Mouse (Mus musculus): ENCODE data around the gene Olfr904. TPM values are rescaled to one million over a fixed set of nuclear protein-coding genes. Genes with fewer than 3 reads are reported as not detected.

Olfr904 gene
- polyA plus RNA-seq (2012; fragmentation: generic; extraction: Trizol): not detected

DNA sequence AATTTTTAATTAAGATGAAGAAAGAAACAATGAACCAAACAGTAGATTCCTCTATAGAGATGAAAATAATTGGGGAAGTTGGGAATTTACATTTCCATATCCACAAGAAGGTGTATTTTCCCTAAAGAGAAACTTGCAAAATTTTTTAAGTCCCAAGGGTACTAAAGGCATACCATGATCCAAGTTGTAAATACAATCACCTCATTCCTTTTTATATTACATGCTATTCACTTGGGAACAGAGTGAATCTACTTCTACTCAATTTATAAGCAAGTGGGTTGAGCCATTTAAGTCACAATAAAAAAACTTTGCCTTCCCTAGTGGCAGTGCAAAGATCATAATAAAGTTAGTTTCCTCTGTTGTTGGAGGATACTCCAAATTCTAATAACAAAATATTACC lies at the start of gene Olfr904:
Gene Olfr904 (plus strand): TSS at position 301 of the 400 bp plus-strand sequence.

DNA sequence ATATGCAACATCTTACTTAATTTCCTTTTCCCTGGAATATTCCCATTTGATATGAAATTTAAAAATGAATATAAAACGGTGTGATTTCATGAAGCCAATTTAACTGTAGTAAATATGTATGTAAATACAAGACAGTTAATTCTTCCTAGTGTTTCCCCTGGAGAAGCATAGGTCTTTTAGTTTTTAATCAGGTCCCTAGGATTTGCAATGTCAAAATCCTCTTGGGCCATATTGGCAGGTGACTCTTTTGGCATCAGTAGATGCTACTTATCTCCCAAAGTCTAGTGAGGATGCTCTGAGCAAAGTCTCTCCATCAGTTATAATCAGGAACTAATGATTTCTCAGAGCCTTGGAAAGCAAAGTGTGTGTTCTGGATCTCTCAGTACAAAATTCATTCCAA lies 33.8 kb upstream of the Olfr904 start, which contains the start of gene Olfr901:
Gene Olfr901 (plus strand): TSS at position 301 of the 400 bp plus-strand sequence.

DNA sequence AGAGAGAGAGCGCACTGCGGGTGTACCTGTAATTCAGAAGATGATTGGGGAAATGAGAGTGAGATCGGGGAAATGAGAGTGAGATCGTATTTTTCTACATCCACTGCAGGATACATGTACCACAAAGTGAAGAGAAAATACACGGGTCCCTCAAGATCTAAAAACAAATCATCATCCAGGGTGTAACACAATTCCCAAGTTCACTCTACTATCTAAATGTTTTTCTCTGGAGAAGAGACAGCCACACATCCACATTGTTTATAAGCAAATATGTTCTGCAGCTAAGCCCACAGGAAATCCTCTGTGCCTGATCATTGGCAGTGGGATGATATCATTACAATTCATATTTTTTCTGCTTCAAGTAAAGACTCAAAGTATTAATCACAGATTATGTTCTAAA lies 15.6 kb upstream of the Olfr904 start, which contains the start of gene Olfr902:
Gene Olfr902 (plus strand): TSS at position 301 of the 400 bp plus-strand sequence.

DNA sequence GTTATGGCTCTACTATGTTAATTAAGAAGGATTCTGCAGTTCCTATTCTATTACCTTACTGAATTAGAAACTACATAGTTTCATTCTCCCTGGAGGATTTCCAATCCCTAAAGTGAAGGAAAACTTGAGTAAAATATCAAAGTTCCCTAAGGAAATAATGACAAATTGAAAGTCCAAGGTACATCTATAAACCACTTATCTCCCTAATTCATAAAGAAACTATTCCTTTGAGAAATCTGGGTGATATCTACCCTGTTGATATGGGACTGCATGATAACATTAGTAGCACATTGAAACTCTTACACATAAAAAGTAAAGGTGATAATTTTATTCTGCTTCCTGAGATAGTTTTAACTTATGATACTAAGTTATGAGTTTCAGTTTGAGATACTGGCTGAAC lies 7.9 kb downstream of the Olfr904 start, which contains the start of gene Olfr905:
Gene Olfr905 (plus strand): TSS at position 301 of the 400 bp plus-strand sequence.

DNA sequence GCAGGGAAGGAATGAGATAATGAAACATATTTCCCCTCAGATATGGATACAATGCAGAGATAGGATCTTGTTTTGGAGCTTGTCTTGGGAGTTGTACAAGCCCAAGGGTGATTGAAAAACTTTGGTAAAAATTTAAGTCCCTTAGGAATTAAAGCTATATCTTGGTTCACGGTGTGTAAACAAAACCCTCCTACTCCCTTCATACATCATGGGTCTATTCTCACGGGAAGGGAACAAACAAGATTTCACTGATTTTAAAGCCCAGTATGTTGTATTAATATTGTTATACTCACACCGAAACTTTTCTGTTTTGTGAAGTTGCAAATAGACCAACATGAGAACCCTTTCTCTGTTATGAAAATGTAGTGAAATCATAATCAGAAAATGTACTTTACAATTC lies 23.8 kb downstream of the Olfr904 start, which contains the start of gene Olfr906:
Gene Olfr906 (plus strand): TSS at position 301 of the 400 bp plus-strand sequence.

DNA sequence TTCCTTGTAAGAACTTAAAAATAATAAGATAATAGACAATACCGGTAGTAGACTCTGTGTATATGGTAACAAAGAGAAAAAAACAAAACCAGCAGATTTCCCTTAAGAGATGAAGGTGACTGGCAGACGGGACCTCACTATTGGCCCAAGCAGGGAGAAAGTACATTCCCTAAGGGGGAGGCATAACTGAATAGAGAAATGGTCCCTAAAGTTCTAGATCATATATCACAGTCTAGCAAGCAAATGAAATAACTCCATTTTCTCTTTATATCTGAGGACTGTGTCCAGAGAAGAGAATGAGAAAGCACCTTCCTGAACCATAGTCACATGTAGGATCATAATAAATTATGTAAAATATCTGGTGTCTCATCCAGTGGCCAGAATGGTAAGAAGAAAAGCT lies 32.6 kb downstream of the Olfr904 start, which contains the start of gene Olfr907:
Gene Olfr907 (plus strand): TSS at position 301 of the 400 bp plus-strand sequence.

Other genes starting within 250 kb of the Olfr904 start
- gene Olfr894, start 245.1 kb upstream of the Olfr904 start, polyA plus RNA-seq (2012; fragmentation: generic; extraction: Trizol): not detected
- not detected for gene Olfr143, start 210.4 kb upstream of the Olfr904 start, polyA plus RNA-seq (2012; fragmentation: generic; extraction: Trizol)
- gene Olfr895, start 195.3 kb upstream of the Olfr904 start, polyA plus RNA-seq (2012; fragmentation: generic; extraction: Trizol): not detected
- not detected for gene Olfr896-ps1, start 172.0 kb upstream of the Olfr904 start, polyA plus RNA-seq (2012; fragmentation: generic; extraction: Trizol)
- gene Olfr25, start 134.1 kb upstream of the Olfr904 start, polyA plus RNA-seq (2012; fragmentation: generic; extraction: Trizol): not detected
- gene Olfr898, start 114.7 kb upstream of the Olfr904 start, polyA plus RNA-seq (2012; fragmentation: generic; extraction: Trizol): not detected
- not detected for gene Olfr250, start 96.2 kb upstream of the Olfr904 start, polyA plus RNA-seq (2012; fragmentation: generic; extraction: Trizol)
- not detected for gene Olfr251, start 86.1 kb upstream of the Olfr904 start, polyA plus RNA-seq (2012; fragmentation: generic; extraction: Trizol)
- not detected for gene Olfr147, start 61.4 kb upstream of the Olfr904 start, polyA plus RNA-seq (2012; fragmentation: generic; extraction: Trizol)
- not detected for gene Olfr901, start 33.7 kb upstream of the Olfr904 start, polyA plus RNA-seq (2012; fragmentation: generic; extraction: Trizol)
- not detected for gene Olfr902, start 15.5 kb upstream of the Olfr904 start, polyA plus RNA-seq (2012; fragmentation: generic; extraction: Trizol)
- not detected for gene Olfr905, start 8.0 kb downstream of the Olfr904 start, polyA plus RNA-seq (2012; fragmentation: generic; extraction: Trizol)
- gene Olfr906, start 23.9 kb downstream of the Olfr904 start, polyA plus RNA-seq (2012; fragmentation: generic; extraction: Trizol): not detected
- not detected for gene Olfr907, start 32.7 kb downstream of the Olfr904 start, polyA plus RNA-seq (2012; fragmentation: generic; extraction: Trizol)
- gene Olfr911-ps1, start 58.4 kb downstream of the Olfr904 start, polyA plus RNA-seq (2012; fragmentation: generic; extraction: Trizol): not detected
- gene Olfr910, start 74.7 kb downstream of the Olfr904 start, polyA plus RNA-seq (2012; fragmentation: generic; extraction: Trizol): not detected
- gene Olfr912, start 117.0 kb downstream of the Olfr904 start, polyA plus RNA-seq (2012; fragmentation: generic; extraction: Trizol): not detected
- gene Olfr913, start 129.6 kb downstream of the Olfr904 start, polyA plus RNA-seq (2012; fragmentation: generic; extraction: Trizol): not detected
- not detected for gene Olfr914, start 142.0 kb downstream of the Olfr904 start, polyA plus RNA-seq (2012; fragmentation: generic; extraction: Trizol)
- gene Olfr916, start 196.7 kb downstream of the Olfr904 start, polyA plus RNA-seq (2012; fragmentation: generic; extraction: Trizol): not detected
- not detected for gene Olfr917, start 202.7 kb downstream of the Olfr904 start, polyA plus RNA-seq (2012; fragmentation: generic; extraction: Trizol)
- not detected for gene Olfr918, start 211.5 kb downstream of the Olfr904 start, polyA plus RNA-seq (2012; fragmentation: generic; extraction: Trizol)
- not detected for gene Olfr919, start 240.5 kb downstream of the Olfr904 start, polyA plus RNA-seq (2012; fragmentation: generic; extraction: Trizol)

Measured in C3H10T1/2 (cell line).